Comparison of ENCODE assay signal across 10 mouse cellular contexts in genomic region chr12:85366271-85366670, GRCm38 (mm10). TPM values are rescaled to one million over a fixed set of nuclear protein-coding genes. Genes with fewer than 3 reads are reported as not detected.
A peak's percentile ranks its signal among the peaks of the same experiment; 100 is the strongest.
DNase-seq lines count a peak whose midpoint lies in the region; ATAC-seq and TF ChIP-seq lines count a peak whose summit lies in the region.
"Had no signal": no experiment of that assay in that cellular context is flagged by ENCODE, and none has a peak within 500 bp of the region (broad histone marks: within the 10 kb centered on the region; RNA-seq: fewer than 3 reads in every experiment).

No protein-coding gene starts in this region.

- H3K4me1 ChIP-seq in kidney, embryonic 15.5 days: peaks cover 28% of the 10 kb centered on the region
- peaks cover 16% of the 10 kb centered on the region for H3K4me1 ChIP-seq in brown adipose tissue, adult 24 weeks (ENCODE audit: control insufficient read depth, insufficient read depth, insufficient read length, low read length)
- H3K4me1 ChIP-seq in lung, adult 2 months (ENCODE audit: control insufficient read depth, insufficient read depth, low read length): peaks cover 18% of the 10 kb centered on the region

- no peak for TF ChIP-seq CTCF in lung, adult 2 months (IDR thresholded peaks at IDR 0.05; ENCODE audit: insufficient read depth, low read length)

- peaks cover 9% of the 10 kb centered on the region; the same call in 1 of the 2 replicates for H3K36me3 ChIP-seq in kidney, embryonic 15.5 days

- TF ChIP-seq POLR2A in lung, adult 2 months (IDR thresholded peaks at IDR 0.05; ENCODE audit: borderline replicate concordance, extremely low read depth, low read depth, low read length): no peak

- H3K27ac ChIP-seq in kidney, embryonic 15.5 days: peak overlapping the region; percentile 28
- H3K27ac ChIP-seq in brown adipose tissue, adult 24 weeks (replicated peaks; ENCODE audit: low read depth, low read length): peak overlapping the region; percentile 27; the same call in 1 of the 2 replicates
- H3K27ac ChIP-seq: embryonic facial prominence, embryonic 15.5 days had no signal

- H3K27me3 ChIP-seq in kidney, embryonic 15.5 days: no peaks in the 10 kb centered on the region
- H3K27me3 ChIP-seq: embryonic facial prominence, embryonic 15.5 days; Patski had no signal

- H3K4me2 ChIP-seq in kidney, embryonic 15.5 days: no peak overlapping the region
- H3K4me2 ChIP-seq: embryonic facial prominence, embryonic 15.5 days had no signal

- H3K9me3 ChIP-seq in kidney, embryonic 15.5 days (replicated peaks): no peaks in the 10 kb centered on the region
- H3K9me3 ChIP-seq: embryonic facial prominence, embryonic 15.5 days had no signal

- no peak overlapping the region for H3K4me3 ChIP-seq in kidney, embryonic 15.5 days (replicated peaks)
- H3K4me3 ChIP-seq in brown adipose tissue, adult 24 weeks (ENCODE audit: insufficient read depth, low read depth, low read length): no peak overlapping the region
- H3K4me3 ChIP-seq in lung, adult 2 months (replicated peaks; ENCODE audit: extremely low read depth, low read depth, low read length): no peak overlapping the region
- H3K4me3 ChIP-seq: embryonic facial prominence, embryonic 15.5 days had no signal

- WGBS in kidney, embryonic 15.5 days: 56% methylated on average over 3 of the region's 3 CpGs
- 36% methylated on average over 3 of the region's 3 CpGs for WGBS in lung, adult 2 months

- peak; percentile 29; the same call in 1 of the 2 replicates for ATAC-seq in kidney, embryonic 15.5 days (replicated peaks; ENCODE audit: low FRiP score)
- ATAC-seq: Patski had no signal

- DNase-seq in kidney, postnatal 36 days: no peak
- peak; percentile 28 to 39 for DNase-seq in frontal cortex, postnatal 36 days (ENCODE audit: low spot score in 2 of 2)
- peak; percentile 67 to 79 for DNase-seq in left cerebral cortex, adult 9 months (ENCODE audit: low spot score in 2 of 2)
- no peak for DNase-seq in thymus, postnatal 36 days
- no peak for DNase-seq in adrenal gland, postnatal 10 days
- DNase-seq in lung, adult 2 months: no peak

- H3K9ac ChIP-seq in kidney, embryonic 15.5 days: no peak overlapping the region
- H3K9ac ChIP-seq: embryonic facial prominence, embryonic 15.5 days had no signal

RNA-seq across cellular contexts. Expression of gene Tmed10, which starts 8.4 kb away (rescaled TPM):
- 323 and 334 TPM in 2 replicates for polyA plus RNA-seq in kidney, embryonic 15.5 days (2015; fragmentation: Nextera tagmentation; extraction: Ambion mirVana)
- 96.7 and 126 TPM in 2 replicates for polyA plus RNA-seq in brown adipose tissue, adult 24 weeks (2012; ENCODE audit: insufficient read depth, insufficient read length, missing spikeins)
- total RNA-seq in adrenal gland, postnatal 10 days (2021): 100 to 1,000 TPM; 222 to 223 TPM
- polyA plus RNA-seq in lung, adult 2 months (2012; rRNA removed): 227 and 239 TPM in 2 replicates

RNA-seq across cellular contexts. Expression of gene Nek9, which starts 27.1 kb away (rescaled TPM):
- 22.3 and 23.0 TPM in 2 replicates for polyA plus RNA-seq in kidney, embryonic 15.5 days (2015; fragmentation: Nextera tagmentation; extraction: Ambion mirVana)
- polyA plus RNA-seq in brown adipose tissue, adult 24 weeks (2012; ENCODE audit: insufficient read depth, insufficient read length, missing spikeins): 29.5 and 38.8 TPM in 2 replicates
- 10 to 100 TPM; 57.5 to 65.8 TPM for total RNA-seq in adrenal gland, postnatal 10 days (2021)
- polyA plus RNA-seq in lung, adult 2 months (2012; rRNA removed): 32.7 and 39.7 TPM in 2 replicates

Comparison
In these comparisons a context has a peak if more than half of its experiments do, and no peak if none do; other contexts are left out.
1. DNase-seq: peak in frontal cortex, postnatal 36 days (2 of 2) and left cerebral cortex, adult 9 months (2 of 2); none in kidney, postnatal 36 days (0 of 2), thymus, postnatal 36 days (0 of 2), adrenal gland, postnatal 10 days (single experiment) and lung, adult 2 months (single experiment).